Mouse (Mus musculus): ENCODE measurements at regions not wholly inside any gene's neighbourhood (a gene's known extent, or its start where the extent isn't known, plus 50 kb on each side); places are given as distances from the start of the nearest gene placed in this dataset.

DNA sequence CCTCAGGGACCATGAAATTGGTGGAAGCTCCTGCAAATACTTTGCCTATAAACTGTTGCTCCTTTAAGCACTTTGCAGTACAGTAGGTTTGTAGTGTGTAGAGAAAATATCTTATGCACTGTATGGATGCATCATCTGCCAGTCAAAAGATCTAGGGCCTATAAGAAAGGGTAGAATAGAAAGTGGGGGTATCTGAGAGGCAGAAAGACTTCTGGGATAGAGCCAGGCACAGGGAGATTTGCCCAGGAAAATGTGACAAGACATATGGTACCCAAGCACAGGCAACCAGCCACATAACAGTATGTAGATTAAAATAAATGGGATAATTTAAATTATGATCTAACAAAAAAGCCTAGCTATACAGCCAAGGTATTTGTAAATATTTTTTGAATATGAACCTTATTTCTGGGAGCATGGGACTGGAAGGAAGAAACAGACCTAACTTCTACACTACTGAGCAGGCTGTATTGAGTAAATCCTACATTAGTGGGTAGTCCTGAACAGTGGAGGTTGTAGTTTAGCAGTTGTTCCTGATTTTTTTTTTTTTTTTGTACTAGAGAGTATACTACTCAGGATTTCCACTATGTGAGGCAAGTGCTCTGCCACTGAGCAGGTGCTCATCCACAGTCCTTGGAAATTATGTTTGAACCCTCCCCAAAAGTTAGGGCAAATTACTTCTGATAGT, 754.1 kb downstream of the Hace1 start:
- TF ChIP-seq CTCF (conservative IDR thresholded peaks at IDR 0.05 in 1 of 2, IDR thresholded peaks at IDR 0.05 in 1 of 2; ENCODE audit: low read depth in 2 of 2, low read length in 2 of 2) = no peak
- TF ChIP-seq PAX5 (IDR thresholded peaks at IDR 0.05; ENCODE audit: low read length) = no peak
- TF ChIP-seq KAT2A (IDR thresholded peaks at IDR 0.05; ENCODE audit: insufficient replicate concordance, low read length) = no peak
- TF ChIP-seq SMC3 (IDR thresholded peaks at IDR 0.05; ENCODE audit: low read depth, low read length) = no peak
